Mouse (Mus musculus) G1E (cell line): ENCODE measurements around the gene Fut8.

ENCODE experiments used
- CTCF ChIP-seq: IDR thresholded peaks from 2 replicates; pipeline ENCODE4 v1.5.1; 2012; ENCODE audit warnings: low read depth, low read length, inconsistent platforms, mixed read lengths
- GATA1 ChIP-seq: IDR thresholded peaks from 2 replicates; pipeline ENCODE4 v1.6.1; 2012; ENCODE audit warnings: borderline replicate concordance, low read length, inconsistent platforms, mixed read lengths
- POLR2AphosphoS5 ChIP-seq: IDR thresholded peaks from 2 replicates; pipeline ENCODE4 v1.6.1; 2012; ENCODE audit warnings: low read depth, low read length, inconsistent platforms; ENCODE audit not compliant: insufficient replicate concordance

DNA sequence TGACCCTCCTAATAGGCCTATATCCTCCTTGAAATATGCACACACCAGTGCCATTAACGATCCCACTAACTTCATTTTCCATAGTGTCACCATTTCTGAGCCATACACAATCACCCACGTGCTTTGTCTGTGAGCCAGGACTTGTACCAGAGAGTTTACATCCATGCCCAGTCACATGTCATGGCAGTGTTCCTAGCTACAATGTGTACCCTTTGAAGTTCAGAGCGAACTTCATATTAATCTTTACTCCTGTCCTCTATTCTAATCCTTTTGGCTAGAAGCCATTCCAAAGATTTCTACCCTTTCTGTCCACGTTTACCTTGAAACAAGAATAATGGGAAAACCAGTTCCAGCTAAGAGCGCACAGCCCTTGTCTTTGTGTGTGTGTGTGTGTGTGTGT lies 31.1 kb upstream of the Fut8 start:
- TF ChIP-seq CTCF = no peak
- TF ChIP-seq POLR2AphosphoS5 = no peak
- TF ChIP-seq GATA1 = no peak
